Mouse (Mus musculus) heart, embryonic 11.5 days (tissue): ENCODE measurements around the gene Dgke. TPM values are rescaled to one million over a fixed set of nuclear protein-coding genes. Genes with fewer than 3 reads are reported as not detected.
"Not testable (repeated sequence)": the region's sequence is repeated elsewhere in the genome, so short reads cannot be mapped to it uniquely, and the experiment has no call there.

Source experiments
- ATAC-seq: fragments of 200-750 bp; cut with Nextera tagmentation; replicated peaks from 2 replicates; pipeline ENCODE4 v1.8.0; 2017; ENCODE audit warnings: moderate library complexity; ENCODE audit not compliant: insufficient number of reproducible peaks, low FRiP score, low TSS enrichment
- H3K27ac ChIP-seq: fragments of 300-500 bp; sonication (generic); 2 replicates; pipeline ENCODE4 v1.5.1; 2014; ENCODE audit warnings: mild to moderate bottlenecking, low read depth, low read length
- H3K27me3 ChIP-seq: fragments of 300-500 bp; sonication (generic); 2 replicates; pipeline ENCODE4 v1.6.1; 2014; ENCODE audit warnings: mild to moderate bottlenecking, low read length, mixed read lengths; ENCODE audit not compliant: control insufficient read depth, insufficient read depth
- H3K36me3 ChIP-seq: fragments of 300-500 bp; sonication (generic); 2 replicates; pipeline ENCODE4 v1.6.1; 2014; ENCODE audit warnings: mild to moderate bottlenecking, low read length, moderate library complexity, mixed read lengths; ENCODE audit not compliant: control insufficient read depth, insufficient read depth
- H3K4me1 ChIP-seq: fragments of 300-500 bp; sonication (generic); 2 replicates; pipeline ENCODE4 v1.6.1; 2014; ENCODE audit warnings: low read length; ENCODE audit not compliant: control insufficient read depth, insufficient read depth
- H3K4me2 ChIP-seq: fragments of 300-500 bp; sonication (generic); 2 replicates; pipeline ENCODE4 v1.6.1; 2014; ENCODE audit warnings: mild to moderate bottlenecking, moderate library complexity
- H3K4me3 ChIP-seq: fragments of 300-500 bp; sonication (generic); 2 replicates; pipeline ENCODE4 v1.5.1; 2014; ENCODE audit warnings: low read depth, low read length
- H3K9ac ChIP-seq: fragments of 300-500 bp; sonication (generic); 2 replicates; pipeline ENCODE4 v1.6.1; 2014; ENCODE audit warnings: mild to moderate bottlenecking, low read depth, low read length, moderate library complexity
- H3K9me3 ChIP-seq: fragments of 300-500 bp; sonication (generic); replicated peaks from 2 replicates; pipeline ENCODE4 v1.6.1; 2016; ENCODE audit warnings: low read length; ENCODE audit not compliant: control insufficient read depth
- WGBS: fragments of 180-500 bp; shearing (Covaris S2); extraction: QIAGEN DNeasy Blood & Tissue Kit; methylation state at CpG from one replicate; pipeline ENCODE4 v1.1.7; 2014; ENCODE audit not compliant: insufficient replicate concordance; 5-methylcytosine and 5-hydroxymethylcytosine counted together
- polyA plus RNA-seq: library from polyadenylated mRNA; unstranded; fragments of >200 nt; fragmentation: Nextera tagmentation; extraction: Ambion mirVana; gene quantifications from 2 replicates; pipeline ENCODE4 v1.2.1, GENCODE M21; 2014

The Dgke gene
- polyA plus RNA-seq, 1 experiment from 2014 or later, result 4.2 TPM

DNA sequence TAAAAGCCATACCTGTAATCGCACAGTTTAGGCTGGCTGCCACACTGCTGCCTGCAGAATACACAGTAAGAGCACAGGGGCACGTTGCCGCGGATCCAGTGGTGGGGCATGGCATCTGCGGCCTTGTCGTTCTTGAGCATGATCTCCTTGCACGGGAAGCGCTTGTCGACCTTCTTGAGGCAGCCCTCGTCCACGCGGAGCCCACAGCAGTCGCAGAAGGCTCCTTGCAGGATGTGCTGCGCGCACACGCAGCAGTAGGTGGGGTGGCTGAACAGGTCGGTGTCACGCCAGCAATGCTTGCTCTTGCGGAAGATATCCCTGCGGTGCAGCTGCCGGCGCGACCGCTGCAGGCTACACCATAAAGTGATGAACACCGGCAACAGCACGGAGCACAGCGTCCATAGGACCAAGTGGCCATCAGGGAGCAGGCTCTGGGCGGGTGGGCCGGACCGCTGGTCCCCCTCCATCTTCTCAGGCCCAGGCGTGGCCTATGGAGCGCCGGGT, 6.7 kb downstream of the Dgke start:
- under 1% methylated on average over 33 of the region's 33 CpGs for WGBS
- H3K9me3 ChIP-seq, result no peaks in the 10 kb centered on the region
- H3K4me2 ChIP-seq, result peak overlapping the region; percentile 82
- peaks cover 21% of the 10 kb centered on the region for H3K4me1 ChIP-seq
- H3K27me3 ChIP-seq, result no peaks in the 10 kb centered on the region
- no peaks in the 10 kb centered on the region for H3K36me3 ChIP-seq
- H3K4me3 ChIP-seq, result peak overlapping the region; percentile 77
- peak; percentile 33; the same call in 1 of the 2 replicates for ATAC-seq
- peak overlapping the region; percentile 58 for H3K27ac ChIP-seq
- peak overlapping the region; percentile 91 for H3K9ac ChIP-seq

DNA sequence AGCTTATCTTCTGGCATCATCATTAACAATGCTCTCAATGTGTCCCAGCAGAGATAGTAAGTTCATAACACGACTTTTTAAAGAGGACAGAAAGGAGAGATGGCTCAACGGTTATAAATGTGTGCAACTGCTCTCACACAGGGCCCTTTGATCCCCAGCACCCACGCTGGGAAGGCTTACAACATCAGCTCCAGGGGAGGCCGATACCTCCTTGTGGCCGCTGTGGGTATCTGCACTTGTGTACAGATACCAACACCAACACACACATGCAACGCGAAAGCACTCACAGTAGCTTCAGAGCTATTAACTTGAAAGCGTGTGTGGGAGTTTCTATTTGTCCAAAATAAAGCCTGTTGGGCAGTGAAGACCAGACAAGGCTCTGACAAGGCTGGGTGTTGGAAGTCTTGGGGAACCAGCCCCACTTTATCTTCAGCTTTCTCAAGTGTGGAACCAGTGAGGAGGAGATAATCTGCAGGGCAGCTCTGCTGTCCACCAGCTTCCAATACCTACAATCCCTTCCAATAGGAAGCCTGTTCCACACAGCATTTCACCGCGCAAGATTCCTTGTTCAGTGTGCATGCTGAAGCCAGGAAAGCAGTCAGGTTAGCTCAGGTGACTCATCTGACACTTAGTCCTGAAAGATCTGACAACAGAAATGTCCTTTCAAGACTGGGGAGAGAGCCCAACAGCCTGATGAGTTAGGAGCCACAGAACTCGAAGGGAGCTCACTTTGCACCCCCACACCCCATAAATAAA, 8.0 kb downstream of the Dgke start:
- peaks cover 21% of the 10 kb centered on the region for H3K4me1 ChIP-seq

DNA sequence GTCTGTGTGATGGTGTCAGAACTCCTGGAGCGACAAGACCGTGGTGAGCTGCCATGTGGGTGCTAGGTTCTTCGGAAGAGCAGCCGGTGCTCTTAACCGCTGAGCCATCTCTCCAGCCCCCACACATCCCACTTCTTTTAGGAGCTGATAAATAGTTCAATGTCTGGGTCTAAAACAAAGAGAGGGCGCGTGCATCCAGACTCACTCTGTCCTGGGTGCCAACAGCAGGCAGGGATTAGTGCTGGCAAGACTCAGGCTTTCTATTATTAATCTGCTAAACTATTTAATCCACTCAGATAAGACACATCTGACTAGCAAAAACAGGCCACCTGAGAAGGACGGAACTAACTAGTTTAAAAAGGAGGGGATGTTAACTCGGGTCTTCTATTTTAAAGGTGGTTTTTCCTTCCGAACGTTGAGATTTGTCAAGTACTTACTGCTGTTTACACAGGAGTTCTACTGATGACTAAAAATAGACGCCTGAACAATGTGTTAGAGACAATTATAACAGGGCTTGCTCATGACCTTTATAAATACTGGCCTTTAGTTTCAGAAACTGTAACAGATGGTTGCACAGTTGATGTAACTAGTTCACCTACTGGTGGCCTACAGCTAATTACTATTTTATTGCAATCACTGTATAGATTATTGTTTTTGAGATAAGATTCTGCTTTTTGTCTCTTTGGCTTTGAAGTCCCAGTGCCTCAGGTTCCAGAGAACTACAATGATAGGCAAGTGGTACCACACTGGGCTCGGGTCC, 10.5 kb downstream of the Dgke start:
- H3K36me3 ChIP-seq, result no peaks in the 10 kb centered on the region
- 51% methylated on average over 13 of the region's 13 CpGs for WGBS
- no peak for ATAC-seq
- H3K4me3 ChIP-seq, result no peak overlapping the region
- H3K9me3 ChIP-seq, result no peaks in the 10 kb centered on the region
- peak overlapping the region; percentile 48 for H3K4me2 ChIP-seq
- peak overlapping the region; percentile 65 for H3K27ac ChIP-seq
- H3K9ac ChIP-seq, result no peak overlapping the region
- H3K4me1 ChIP-seq, result peaks cover 21% of the 10 kb centered on the region
- H3K27me3 ChIP-seq, result no peaks in the 10 kb centered on the region

More for the DNA sequence above, 8.0 kb downstream of the Dgke start:
- no peak for ATAC-seq
- Histone ChIP-seq H3K27ac (no peak overlapping the region), H3K36me3 (no peaks in the 10 kb centered on the region), H3K27me3 (no peaks in the 10 kb centered on the region), H3K9ac (peak overlapping the region; percentile 24), H3K9me3 (no peaks in the 10 kb centered on the region), H3K4me2 (peak overlapping the region; percentile 82), H3K4me3 (peak overlapping the region; percentile 77)
- WGBS, result 67% methylated on average over 11 of the region's 11 CpGs

DNA sequence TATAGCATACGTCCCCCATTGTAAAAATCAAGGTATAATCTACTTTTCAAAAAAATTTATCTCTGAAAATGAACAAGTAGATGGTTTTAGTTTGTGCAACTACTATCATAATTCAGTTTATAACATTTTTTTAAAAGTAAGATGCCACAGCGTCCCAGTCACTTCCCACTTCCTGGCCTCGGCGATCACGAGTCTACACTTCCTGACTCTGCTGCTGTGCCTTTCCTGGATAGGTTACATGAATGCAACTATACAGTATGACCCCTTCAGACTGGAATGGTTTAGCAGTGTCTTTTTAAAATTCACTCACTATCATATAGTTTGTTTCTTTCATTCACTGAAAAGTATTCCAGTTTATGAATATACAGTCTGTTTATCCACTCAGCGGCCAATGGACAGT, 14.9 kb downstream of the Dgke start:
- no peak overlapping the region for H3K4me3 ChIP-seq
- no peak overlapping the region for H3K27ac ChIP-seq
- peaks cover 9% of the 10 kb centered on the region for H3K4me1 ChIP-seq
- WGBS, result 81% methylated on average over 6 of the region's 6 CpGs
- no peak for ATAC-seq
- H3K4me2 ChIP-seq, result no peak overlapping the region
- no peak overlapping the region for H3K9ac ChIP-seq
- peaks cover 8% of the 10 kb centered on the region for H3K36me3 ChIP-seq
- H3K27me3 ChIP-seq, result no peaks in the 10 kb centered on the region
- no peaks in the 10 kb centered on the region for H3K9me3 ChIP-seq

DNA sequence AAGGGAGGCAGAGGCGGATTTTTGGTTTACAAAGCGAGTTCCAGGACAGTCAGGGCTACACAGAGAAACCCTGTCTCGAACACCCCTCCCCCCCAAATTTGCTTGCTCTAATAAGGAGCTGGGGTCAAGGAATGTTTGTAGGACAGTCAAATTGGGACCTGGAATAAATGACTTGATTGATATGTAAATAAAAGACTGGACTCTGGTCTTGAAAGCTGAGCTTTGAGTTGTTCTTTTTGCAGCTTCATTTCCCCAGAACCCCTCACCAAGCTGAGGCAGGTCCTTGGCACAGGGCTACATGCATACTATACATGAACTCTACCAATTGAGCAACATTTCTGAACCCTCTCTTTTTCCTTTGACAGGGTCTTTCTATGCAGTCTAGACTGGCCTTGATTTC, 20.6 kb downstream of the Dgke start:
- Histone ChIP-seq H3K27me3 (no peaks in the 10 kb centered on the region), H3K9me3 (no peaks in the 10 kb centered on the region), H3K4me1 (no peaks in the 10 kb centered on the region), H3K4me2 (no peak overlapping the region), H3K9ac (no peak overlapping the region), H3K27ac (no peak overlapping the region), H3K36me3 (peaks cover 29% of the 10 kb centered on the region), H3K4me3 (no peak overlapping the region)
- WGBS, result 84% methylated on average over 3 of the region's 3 CpGs
- no peak for ATAC-seq

DNA sequence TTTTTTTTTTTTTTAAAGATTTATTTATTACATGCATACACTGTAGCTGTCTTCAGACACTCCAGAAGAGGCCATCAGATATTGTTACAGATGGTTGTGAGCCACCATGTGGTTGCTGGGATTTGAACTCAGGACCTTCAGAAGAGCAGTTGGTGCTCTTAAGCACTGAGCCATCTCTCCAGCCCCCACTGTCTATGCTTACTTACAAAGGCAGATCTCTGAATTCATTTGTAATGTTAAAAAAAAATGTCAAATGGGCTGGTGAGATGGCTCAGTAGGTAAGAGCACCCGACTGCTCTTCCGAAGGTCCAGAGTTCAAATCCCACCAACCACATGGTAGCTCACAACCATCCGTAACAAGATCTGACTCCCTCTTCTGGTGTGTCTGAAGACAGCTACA, 21.1 kb downstream of the Dgke start:
- H3K36me3 ChIP-seq, result peaks cover 32% of the 10 kb centered on the region
- H3K4me2 ChIP-seq, H3K27ac ChIP-seq, H3K4me1 ChIP-seq, ATAC-seq, H3K9ac ChIP-seq, H3K4me3 ChIP-seq, H3K27me3 ChIP-seq, H3K9me3 ChIP-seq: not testable (repeated sequence)
- 91% methylated on average over 3 of the region's 3 CpGs for WGBS

DNA sequence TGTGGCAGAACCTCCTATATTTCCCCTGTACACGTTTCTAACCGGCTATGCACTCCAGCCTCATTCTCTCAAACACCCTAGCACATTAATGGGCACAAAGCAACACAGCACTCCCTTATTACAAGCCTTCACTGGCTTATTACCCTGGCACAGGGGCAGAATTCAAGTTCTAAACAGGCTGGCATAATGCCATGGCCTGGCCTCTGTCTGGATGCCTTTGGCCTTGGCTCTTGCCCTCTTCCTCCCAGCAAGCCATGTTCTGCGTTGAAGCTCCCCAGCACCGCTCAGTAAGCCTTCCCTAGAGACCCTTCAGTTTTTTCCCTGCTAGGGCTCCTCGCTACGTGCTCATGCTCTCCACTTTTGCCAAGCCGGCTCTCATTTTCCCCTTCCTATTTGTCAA, 23.6 kb downstream of the Dgke start:
- H3K9me3 ChIP-seq, result no peaks in the 10 kb centered on the region
- WGBS, result 89% methylated on average over 7 of the region's 7 CpGs
- no peak for ATAC-seq
- H3K9ac ChIP-seq, result no peak overlapping the region
- H3K27ac ChIP-seq, result no peak overlapping the region
- H3K4me3 ChIP-seq, result no peak overlapping the region
- H3K4me1 ChIP-seq, result no peaks in the 10 kb centered on the region
- H3K27me3 ChIP-seq, result no peaks in the 10 kb centered on the region
- H3K4me2 ChIP-seq, result no peak overlapping the region
- peaks cover 35% of the 10 kb centered on the region for H3K36me3 ChIP-seq

DNA sequence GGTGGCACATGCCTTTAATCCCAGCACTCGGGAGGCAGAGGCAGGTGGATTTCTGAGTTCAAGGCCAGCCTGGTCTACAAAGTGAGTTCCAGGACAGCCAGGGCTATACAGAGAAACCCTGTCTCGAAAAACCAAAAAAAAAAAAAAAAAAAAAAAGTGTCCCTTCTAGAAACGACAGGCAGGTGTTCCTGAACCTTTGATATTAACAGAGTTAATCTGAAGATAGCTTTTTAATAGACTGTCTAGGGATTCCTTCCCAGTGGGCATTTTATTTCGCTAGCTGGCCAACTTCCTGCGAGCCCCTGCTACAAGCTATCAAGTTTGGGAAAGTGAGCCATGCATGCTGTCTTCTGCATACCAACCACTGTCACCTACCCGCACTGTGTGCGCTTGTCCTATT, 25.6 kb downstream of the Dgke start:
- not testable (repeated sequence) for H3K27me3 ChIP-seq, H3K4me2 ChIP-seq, H3K9me3 ChIP-seq, H3K27ac ChIP-seq, H3K4me3 ChIP-seq, H3K4me1 ChIP-seq, H3K9ac ChIP-seq, ATAC-seq
- 85% methylated on average over 6 of the region's 7 CpGs for WGBS
- H3K36me3 ChIP-seq, result peaks cover 26% of the 10 kb centered on the region
